Mouse (Mus musculus): ENCODE data around the gene Abhd10. TPM values are rescaled to one million over a fixed set of nuclear protein-coding genes. Genes with fewer than 3 reads are reported as not detected.

Gene Abhd10
- total and polyA plus RNA-seq, 3 experiments = 4.0 to 23.9 (median 16.3) TPM

DNA sequence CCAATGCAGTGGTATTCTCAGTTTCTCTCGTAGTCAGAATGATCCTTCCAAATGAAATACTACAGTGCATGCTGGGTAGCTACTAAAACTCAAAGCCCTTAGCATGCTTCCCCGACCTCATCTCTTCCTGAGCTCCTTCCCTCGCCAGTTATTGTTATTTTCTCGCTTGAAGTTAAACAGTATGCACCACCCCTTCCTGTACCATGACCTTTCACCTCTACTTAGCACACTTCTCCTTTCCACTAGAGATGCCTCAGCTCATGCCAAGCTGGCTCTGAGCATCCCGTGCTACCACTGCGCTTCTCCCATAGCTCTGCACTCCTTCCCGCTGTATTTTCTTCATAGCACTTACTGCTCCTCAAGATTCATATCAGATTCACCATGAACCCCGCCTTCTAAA lies 4.9 kb downstream of the Abhd10 start:
- ATAC-seq (ENCODE audit: extremely low read depth, insufficient number of reproducible peaks, low FRiP score, poor library complexity, severe bottlenecking) (no peak), DNase-seq (ENCODE audit: low spot score) (no peak)
- no peaks in the 10 kb centered on the region for H3K9me3 ChIP-seq (replicated peaks)
- TF ChIP-seq CTCF (IDR thresholded peaks at IDR 0.05; ENCODE audit: low read depth, low read length) (no peak), POLR2AphosphoS5 (IDR thresholded peaks at IDR 0.05; ENCODE audit: insufficient replicate concordance, low read depth, low read length) (no peak), TAL1 (conservative IDR thresholded peaks at IDR 0.05; ENCODE audit: low read depth, low read length) (no peak), GATA2 (IDR thresholded peaks at IDR 0.05; ENCODE audit: borderline replicate concordance, low read depth, low read length) (no peak), GATA1 (IDR thresholded peaks at IDR 0.05; ENCODE audit: borderline replicate concordance, low read length) (no peak)
- H3K4me3 ChIP-seq (ENCODE audit: low read depth, low read length) = no peak overlapping the region
- no peaks in the 10 kb centered on the region for H3K27me3 ChIP-seq (ENCODE audit: insufficient read depth, low read length)
- H3K36me3 ChIP-seq (replicated peaks) = peaks cover 61% of the 10 kb centered on the region
- H3K4me1 ChIP-seq (ENCODE audit: insufficient read depth, low read depth, low read length) = peaks cover 5% of the 10 kb centered on the region

GRCm38 (mm10) chr16:45736724-45737123 lies 6.0 kb downstream of the Abhd10 start:
- no peak for ATAC-seq (ENCODE audit: extremely low read depth, insufficient number of reproducible peaks, low FRiP score, poor library complexity, severe bottlenecking)
- no peak for DNase-seq (ENCODE audit: low spot score)
- H3K4me3 ChIP-seq (ENCODE audit: low read depth, low read length) = no peak overlapping the region
- no peaks in the 10 kb centered on the region for H3K9me3 ChIP-seq (replicated peaks)
- peaks cover 5% of the 10 kb centered on the region for H3K4me1 ChIP-seq (ENCODE audit: insufficient read depth, low read depth, low read length)
- TF ChIP-seq GATA2 (IDR thresholded peaks at IDR 0.05; ENCODE audit: borderline replicate concordance, low read depth, low read length) = no peak
- TF ChIP-seq GATA1 (IDR thresholded peaks at IDR 0.05; ENCODE audit: borderline replicate concordance, low read length) = no peak
- TF ChIP-seq TAL1 (conservative IDR thresholded peaks at IDR 0.05; ENCODE audit: low read depth, low read length) = no peak
- no peak for TF ChIP-seq POLR2AphosphoS5 (IDR thresholded peaks at IDR 0.05; ENCODE audit: insufficient replicate concordance, low read depth, low read length)
- no peak for TF ChIP-seq CTCF (IDR thresholded peaks at IDR 0.05; ENCODE audit: low read depth, low read length)
- no peaks in the 10 kb centered on the region for H3K27me3 ChIP-seq (ENCODE audit: insufficient read depth, low read length)
- peaks cover 66% of the 10 kb centered on the region for H3K36me3 ChIP-seq (replicated peaks)

DNA sequence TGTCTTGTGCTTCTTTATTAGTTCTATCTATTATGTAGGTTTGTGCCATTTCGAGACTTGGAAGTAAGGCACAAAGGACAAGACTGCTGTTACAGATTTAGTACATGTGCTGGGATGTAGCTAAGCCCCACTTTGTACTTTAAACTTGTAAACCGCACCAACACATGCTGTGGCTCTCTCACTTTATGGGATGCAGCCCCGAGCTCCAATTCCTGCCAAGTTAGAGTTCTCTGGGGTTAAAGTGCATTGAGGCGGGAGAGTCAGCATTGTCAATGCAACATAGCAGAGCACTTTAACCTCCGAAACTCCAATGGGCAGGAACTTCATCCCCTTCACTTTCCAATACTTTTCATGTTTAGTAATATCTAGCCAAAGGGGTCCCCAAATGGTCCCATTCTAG lies 13.6 kb downstream of the Abhd10 start:
- ATAC-seq (ENCODE audit: extremely low read depth, insufficient number of reproducible peaks, low FRiP score, poor library complexity, severe bottlenecking) (no peak), DNase-seq (ENCODE audit: low spot score) (no peak)
- Histone ChIP-seq H3K4me3 (ENCODE audit: low read depth, low read length) (no peak overlapping the region), H3K9me3 (replicated peaks) (no peaks in the 10 kb centered on the region), H3K36me3 (replicated peaks) (peaks cover 47% of the 10 kb centered on the region), H3K27me3 (ENCODE audit: insufficient read depth, low read length) (no peaks in the 10 kb centered on the region), H3K4me1 (ENCODE audit: insufficient read depth, low read depth, low read length) (no peaks in the 10 kb centered on the region)
- no peak for TF ChIP-seq TAL1 (conservative IDR thresholded peaks at IDR 0.05; ENCODE audit: low read depth, low read length)
- TF ChIP-seq POLR2AphosphoS5 (IDR thresholded peaks at IDR 0.05; ENCODE audit: insufficient replicate concordance, low read depth, low read length) = no peak
- TF ChIP-seq CTCF (IDR thresholded peaks at IDR 0.05; ENCODE audit: low read depth, low read length) = no peak
- TF ChIP-seq GATA2 (IDR thresholded peaks at IDR 0.05; ENCODE audit: borderline replicate concordance, low read depth, low read length) = no peak
- no peak for TF ChIP-seq GATA1 (IDR thresholded peaks at IDR 0.05; ENCODE audit: borderline replicate concordance, low read length)

- H3K9me3 ChIP-seq (replicated peaks) = no peaks in the 10 kb centered on the region
- no peak overlapping the region for H3K4me3 ChIP-seq (ENCODE audit: low read depth, low read length)
- H3K4me1 ChIP-seq (ENCODE audit: insufficient read depth, low read depth, low read length) = no peaks in the 10 kb centered on the region
- H3K36me3 ChIP-seq (replicated peaks) = peaks cover 16% of the 10 kb centered on the region
- DNase-seq (ENCODE audit: low spot score) (no peak), ATAC-seq (ENCODE audit: extremely low read depth, insufficient number of reproducible peaks, low FRiP score, poor library complexity, severe bottlenecking) (no peak)
- TF ChIP-seq POLR2AphosphoS5 (IDR thresholded peaks at IDR 0.05; ENCODE audit: insufficient replicate concordance, low read depth, low read length) (no peak), CTCF (IDR thresholded peaks at IDR 0.05; ENCODE audit: low read depth, low read length) (no peak), TAL1 (conservative IDR thresholded peaks at IDR 0.05; ENCODE audit: low read depth, low read length) (no peak), GATA2 (IDR thresholded peaks at IDR 0.05; ENCODE audit: borderline replicate concordance, low read depth, low read length) (no peak), GATA1 (IDR thresholded peaks at IDR 0.05; ENCODE audit: borderline replicate concordance, low read length) (no peak)
- 0 out of 2 replicates have a peak, but pooled peaks cover 3% of the 10 kb centered on the region for H3K27me3 ChIP-seq (ENCODE audit: insufficient read depth, low read length)
Observed at GRCm38 (mm10) chr16:45724742-45725102, 18.0 kb downstream of the Abhd10 start.

GRCm38 (mm10) chr16:45724061-45724741 lies 18.6 kb downstream of the Abhd10 start, which contains the start of gene Tagln3:
Tagln3 (minus strand) TSS chr16:45724608.
- Histone ChIP-seq H3K4me3 (ENCODE audit: low read depth, low read length) (no peak within 1 kb of the TSS), H3K9me3 (replicated peaks) (no peaks in the 10 kb centered on the region), H3K36me3 (replicated peaks) (peaks cover 11% of the 10 kb centered on the region), H3K27me3 (ENCODE audit: insufficient read depth, low read length) (0 out of 2 replicates have a peak, but pooled peaks cover 3% of the 10 kb centered on the region), H3K4me1 (ENCODE audit: insufficient read depth, low read depth, low read length) (no peaks in the 10 kb centered on the region)
- TF ChIP-seq POLR2AphosphoS5 (IDR thresholded peaks at IDR 0.05; ENCODE audit: insufficient replicate concordance, low read depth, low read length) (no peak), GATA1 (IDR thresholded peaks at IDR 0.05; ENCODE audit: borderline replicate concordance, low read length) (no peak), GATA2 (IDR thresholded peaks at IDR 0.05; ENCODE audit: borderline replicate concordance, low read depth, low read length) (no peak), TAL1 (conservative IDR thresholded peaks at IDR 0.05; ENCODE audit: low read depth, low read length) (no peak), CTCF (IDR thresholded peaks at IDR 0.05; ENCODE audit: low read depth, low read length) (no peak)
- DNase-seq (ENCODE audit: low spot score) (no peak), ATAC-seq (ENCODE audit: extremely low read depth, insufficient number of reproducible peaks, low FRiP score, poor library complexity, severe bottlenecking) (no peak)

GRCm38 (mm10) chr16:45723172-45723901 lies 19.4 kb downstream of the Abhd10 start:
- ATAC-seq (ENCODE audit: extremely low read depth, insufficient number of reproducible peaks, low FRiP score, poor library complexity, severe bottlenecking) (no peak), DNase-seq (ENCODE audit: low spot score) (no peak)
- TF ChIP-seq CTCF (IDR thresholded peaks at IDR 0.05; ENCODE audit: low read depth, low read length) (no peak), TAL1 (conservative IDR thresholded peaks at IDR 0.05; ENCODE audit: low read depth, low read length) (no peak), GATA1 (IDR thresholded peaks at IDR 0.05; ENCODE audit: borderline replicate concordance, low read length) (no peak), POLR2AphosphoS5 (IDR thresholded peaks at IDR 0.05; ENCODE audit: insufficient replicate concordance, low read depth, low read length) (no peak), GATA2 (IDR thresholded peaks at IDR 0.05; ENCODE audit: borderline replicate concordance, low read depth, low read length) (no peak)
- H3K4me1 ChIP-seq (ENCODE audit: insufficient read depth, low read depth, low read length) = no peaks in the 10 kb centered on the region
- H3K36me3 ChIP-seq (replicated peaks) = peaks cover 4% of the 10 kb centered on the region
- no peaks in the 10 kb centered on the region for H3K9me3 ChIP-seq (replicated peaks)
- 0 out of 2 replicates have a peak, but pooled peaks cover 6% of the 10 kb centered on the region for H3K27me3 ChIP-seq (ENCODE audit: insufficient read depth, low read length)
- no peak overlapping the region for H3K4me3 ChIP-seq (ENCODE audit: low read depth, low read length)

Data from G1E (cell line).